In genomic region chr11:55099868-55100267, GRCm38 (mm10) we compare ENCODE assay signal across 25 mouse cellular contexts. TPM values are rescaled to one million over a fixed set of nuclear protein-coding genes. Genes with fewer than 3 reads are reported as not detected.
A peak's percentile ranks its signal among the peaks of the same experiment; 100 is the strongest.
DNase-seq lines count a peak whose midpoint lies in the region; ATAC-seq and TF ChIP-seq lines count a peak whose summit lies in the region.
"Had no signal": no experiment of that assay in that cellular context is flagged by ENCODE, and none has a peak within 500 bp of the region (broad histone marks: within the 10 kb centered on the region; RNA-seq: fewer than 3 reads in every experiment).

No protein-coding gene starts in this region.

- in situ Hi-C loops in CH12.LX (cut with MboI; ENCODE audit: low pct_ligation_motif_present, low pct_unique_long_range_greater_than_20kb, low sequenced_read_pairs), result no loop called here

- peaks cover 9% of the 10 kb centered on the region; the same call in 1 of the 2 replicates for H3K36me3 ChIP-seq in liver, postnatal 0 days (replicated peaks; ENCODE audit: insufficient read depth, low read length)
- H3K36me3 ChIP-seq in liver, embryonic 11.5 days (ENCODE audit: control insufficient read depth, insufficient read depth, low read length), result no peaks in the 10 kb centered on the region
- peaks cover 8 to 34% of the 10 kb centered on the region in 2 experiments for H3K36me3 ChIP-seq in CH12.LX (replicated peaks in 1 of 2; ENCODE audit: control insufficient read depth in 1 of 2, insufficient read depth in 1 of 2, low read length in 1 of 2)
- peaks cover 13% of the 10 kb centered on the region; the same call in 1 of the 2 replicates for H3K36me3 ChIP-seq in midbrain, postnatal 0 days (ENCODE audit: insufficient read depth, low read length)
- H3K36me3 ChIP-seq: forebrain, embryonic 10.5 days; intestine, embryonic 15.5 days; limb, embryonic 15.5 days; lung, embryonic 15.5 days had no signal

- TF ChIP-seq CTCF in liver, postnatal 0 days (IDR thresholded peaks at IDR 0.05; ENCODE audit: low read depth), result no peak
- no peak for TF ChIP-seq CTCF in CH12.LX (conservative IDR thresholded peaks at IDR 0.05 in 1 of 2, IDR thresholded peaks at IDR 0.05 in 1 of 2; ENCODE audit: low read depth in 2 of 2, low read length in 2 of 2)
- TF ChIP-seq CTCF in midbrain, postnatal 0 days (IDR thresholded peaks at IDR 0.05), result no peak

- no peak overlapping the region for H3K27ac ChIP-seq in liver, postnatal 0 days (ENCODE audit: low read depth)
- no peak overlapping the region for H3K27ac ChIP-seq in liver, embryonic 11.5 days (ENCODE audit: low read depth, low read length)
- no peak overlapping the region for H3K27ac ChIP-seq in CH12.LX (ENCODE audit: insufficient read depth, low read depth)
- no peak overlapping the region for H3K27ac ChIP-seq in midbrain, postnatal 0 days (ENCODE audit: low read depth, low read length)
- H3K27ac ChIP-seq: forebrain, embryonic 10.5 days; intestine, embryonic 15.5 days; limb, embryonic 15.5 days; lung, embryonic 15.5 days had no signal

- no peak for TF ChIP-seq POLR2A in CH12.LX (IDR thresholded peaks at IDR 0.05; ENCODE audit: low read depth, low read length)

- no peaks in the 10 kb centered on the region for H3K79me2 ChIP-seq in CH12.LX (replicated peaks; ENCODE audit: control insufficient read depth, extremely low read depth, insufficient read depth, poor library complexity, severe bottlenecking)

- H3K4me2 ChIP-seq in liver, postnatal 0 days (ENCODE audit: low read depth, low read length), result peak overlapping the region; percentile 28; the same call in 1 of the 2 replicates
- no peak overlapping the region for H3K4me2 ChIP-seq in liver, embryonic 11.5 days
- peak overlapping the region; percentile 11 for H3K4me2 ChIP-seq in CH12.LX (ENCODE audit: insufficient read depth, low read depth, poor library complexity, severe bottlenecking)
- peak overlapping the region; percentile 20 for H3K4me2 ChIP-seq in midbrain, postnatal 0 days (ENCODE audit: low read depth, low read length, poor library complexity, severe bottlenecking)
- H3K4me2 ChIP-seq: intestine, embryonic 15.5 days; limb, embryonic 15.5 days; lung, embryonic 15.5 days had no signal

- dilution Hi-C loops in CH12.LX (cut with MboI; ENCODE audit: extremely low pct_ligation_motif_present, extremely low pct_unique_long_range_greater_than_20kb, low sequenced_read_pairs), result no loop called here

- H3K27me3 ChIP-seq in liver, postnatal 0 days (ENCODE audit: insufficient read depth, low read length), result no peaks in the 10 kb centered on the region
- no peaks in the 10 kb centered on the region for H3K27me3 ChIP-seq in liver, embryonic 11.5 days (replicated peaks; ENCODE audit: control insufficient read depth, insufficient read depth, low read length)
- no peaks in the 10 kb centered on the region for H3K27me3 ChIP-seq in CH12.LX (replicated peaks)
- H3K27me3 ChIP-seq in midbrain, postnatal 0 days (ENCODE audit: insufficient read depth, low read length), result no peaks in the 10 kb centered on the region
- H3K27me3 ChIP-seq: intestine, embryonic 15.5 days; limb, embryonic 15.5 days; lung, embryonic 15.5 days; Patski had no signal

- TF ChIP-seq RAD21 in CH12.LX (IDR thresholded peaks at IDR 0.05; ENCODE audit: low read depth, low read length), result no peak

- 31% methylated on average over 4 of the region's 4 CpGs for WGBS in liver, postnatal 0 days (ENCODE audit: insufficient replicate concordance)
- WGBS in liver, embryonic 11.5 days, result 61% methylated on average over 4 of the region's 4 CpGs
- 26% methylated on average over 4 of the region's 4 CpGs for WGBS in midbrain, postnatal 0 days

- no peaks in the 10 kb centered on the region for H3K9me3 ChIP-seq in liver, postnatal 0 days (ENCODE audit: low read length)
- no peaks in the 10 kb centered on the region for H3K9me3 ChIP-seq in liver, embryonic 11.5 days (ENCODE audit: control insufficient read depth, low read length)
- no peaks in the 10 kb centered on the region for H3K9me3 ChIP-seq in CH12.LX (replicated peaks; ENCODE audit: low read length)
- H3K9me3 ChIP-seq in midbrain, postnatal 0 days (ENCODE audit: low read length), result no peaks in the 10 kb centered on the region
- H3K9me3 ChIP-seq: forebrain, embryonic 10.5 days; intestine, embryonic 15.5 days; limb, embryonic 15.5 days; lung, embryonic 15.5 days; megakaryocyte, embryonic 14.5 days had no signal

- H3K4me1 ChIP-seq in liver, postnatal 0 days (ENCODE audit: insufficient read depth), result peaks cover 39% of the 10 kb centered on the region
- peaks cover 12% of the 10 kb centered on the region for H3K4me1 ChIP-seq in liver, embryonic 11.5 days (replicated peaks; ENCODE audit: control insufficient read depth, insufficient read depth, low read length)
- H3K4me1 ChIP-seq in CH12.LX (ENCODE audit: control insufficient read depth in 1 of 2, insufficient read depth in 2 of 2), result peaks cover 14 to 49% of the 10 kb centered on the region in 2 experiments
- peaks cover 4% of the 10 kb centered on the region; the same call in 1 of the 2 replicates for H3K4me1 ChIP-seq in midbrain, postnatal 0 days (ENCODE audit: insufficient read depth, low read length)

- no peak overlapping the region for H3K4me3 ChIP-seq in liver, postnatal 0 days (ENCODE audit: low read depth, low read length)
- H3K4me3 ChIP-seq in liver, embryonic 11.5 days (ENCODE audit: low read depth, low read length), result no peak overlapping the region
- H3K4me3 ChIP-seq in CH12.LX (replicated peaks in 1 of 3; ENCODE audit: low read depth in 2 of 3, low read length in 2 of 3, poor library complexity in 1 of 3), result peak overlapping the region in 2 of 3 experiments; percentile 6 to 12
- H3K4me3 ChIP-seq in midbrain, postnatal 0 days (ENCODE audit: low read depth, low read length), result no peak overlapping the region
- H3K4me3 ChIP-seq: forebrain, embryonic 10.5 days; intestine, embryonic 15.5 days; limb, embryonic 15.5 days; lung, embryonic 15.5 days; megakaryocyte, embryonic 14.5 days had no signal

- ATAC-seq in liver, postnatal 0 days, result no peak
- ATAC-seq in liver, embryonic 11.5 days (replicated peaks; ENCODE audit: low FRiP score), result no peak
- peak; percentile 39 for ATAC-seq in granulocyte monocyte progenitor cell, adult 5-6 weeks (replicated peaks; ENCODE audit: poor library complexity, severe bottlenecking)
- ATAC-seq in midbrain, postnatal 0 days (ENCODE audit: low FRiP score), result no peak
- ATAC-seq: intestine, embryonic 15.5 days; Patski had no signal

- no peak overlapping the region for H3K9ac ChIP-seq in liver, postnatal 0 days (replicated peaks)
- no peak overlapping the region for H3K9ac ChIP-seq in liver, embryonic 11.5 days (ENCODE audit: low read depth, low read length)
- no peak overlapping the region; the same call in 1 of the 2 replicates for H3K9ac ChIP-seq in CH12.LX (ENCODE audit: insufficient read depth, low read depth)
- H3K9ac ChIP-seq in midbrain, postnatal 0 days (replicated peaks; ENCODE audit: low read length, poor library complexity, severe bottlenecking), result 0 out of 2 replicates have a peak overlapping the region, but pooled peaks have one; percentile 13
- H3K9ac ChIP-seq: intestine, embryonic 15.5 days; limb, embryonic 15.5 days; lung, embryonic 15.5 days had no signal

- DNase-seq in liver, postnatal 0 days, result no peak
- no peak for DNase-seq in liver, embryonic 11.5 days (ENCODE audit: low spot score)
- DNase-seq in CH12.LX (ENCODE audit: extremely low read depth) (peak; percentile 89), adipocyte (ENCODE audit: low spot score) (no peak)
- DNase-seq in midbrain, postnatal 0 days (ENCODE audit: low spot score), result no peak
- DNase-seq in left cerebral cortex, adult 18-20 months (ENCODE audit: low spot score in 2 of 2), result no peak
- DNase-seq in kidney, adult 8-10 months, result no peak
- DNase-seq: cerebellum, adult 18-20 months; heart, adult 18-20 months; kidney, postnatal 10 days; layer of hippocampus, adult 9-11 months; right cerebral cortex, postnatal 25 days; thymus, postnatal 14 days had no signal

- TF ChIP-seq EP300 in liver, postnatal 0 days (IDR thresholded peaks at IDR 0.05; ENCODE audit: low read depth), result no peak
- no peak for TF ChIP-seq EP300 in CH12.LX (IDR thresholded peaks at IDR 0.05; ENCODE audit: low read length)

RNA-seq across cellular contexts. Expression of gene Gm2a, which starts 2.0 kb away (rescaled TPM):
- 28.7 and 31.6 TPM in 2 replicates for polyA plus RNA-seq in liver, postnatal 0 days (2015; fragmentation: Nextera tagmentation; extraction: Ambion mirVana)
- 13.9 and 15.9 TPM in 2 replicates for polyA plus RNA-seq in liver, embryonic 11.5 days (2014; fragmentation: Nextera tagmentation; extraction: Ambion mirVana)
- total RNA-seq in CH12.LX (2012; rRNA removed) (24.1 and 26.5 TPM in 2 replicates), CH12.LX (2014; rRNA removed) (8.9 and 10.0 TPM in 2 replicates)
- 24.1 and 25.6 TPM in 2 replicates for polyA plus RNA-seq in CH12.LX (2012; ENCODE audit: insufficient read length, low read depth)
- total RNA-seq in granulocyte monocyte progenitor cell, adult 5-6 weeks (2014; fragmentation: Nextera tagmentation), result 84.3 and 86.4 TPM in 2 replicates
- total RNA-seq in granulocyte monocyte progenitor cell, adult 5-6 weeks (2017), result 61.3 and 72.4 TPM in 2 replicates
- total RNA-seq in midbrain, postnatal 0 days (2014; rRNA removed), result 31.5 and 46.4 TPM in 2 replicates
- polyA plus RNA-seq in midbrain, postnatal 0 days (2015; fragmentation: Nextera tagmentation; extraction: Ambion mirVana), result 50.0 and 55.7 TPM in 2 replicates
- total RNA-seq in left cerebral cortex, adult 18-20 months (2021), result 10 to 100 TPM; 29.1 to 30.7 TPM

RNA-seq across cellular contexts. Expression of gene Ccdc69, which starts 21.9 kb away (rescaled TPM):
- polyA plus RNA-seq in liver, postnatal 0 days (2015; fragmentation: Nextera tagmentation; extraction: Ambion mirVana), result 1.3 and 1.6 TPM in 2 replicates
- polyA plus RNA-seq in liver, embryonic 11.5 days (2014; fragmentation: Nextera tagmentation; extraction: Ambion mirVana), result 1.2 and 1.4 TPM in 2 replicates
- 4.3 and 4.4 TPM in 2 replicates for total RNA-seq in CH12.LX (2012; rRNA removed)
- 0.27 TPM in 1 of 2 replicates, not detected in the other for total RNA-seq in CH12.LX (2014; rRNA removed)
- polyA plus RNA-seq in CH12.LX (2012; ENCODE audit: insufficient read length, low read depth), result 0.23 and 0.61 TPM in 2 replicates
- 16.8 and 18.9 TPM in 2 replicates for total RNA-seq in granulocyte monocyte progenitor cell, adult 5-6 weeks (2014; fragmentation: Nextera tagmentation)
- total RNA-seq in granulocyte monocyte progenitor cell, adult 5-6 weeks (2017), result 21.1 and 22.7 TPM in 2 replicates
- 0.33 and 2.2 TPM in 2 replicates for total RNA-seq in midbrain, postnatal 0 days (2014; rRNA removed)
- polyA plus RNA-seq in midbrain, postnatal 0 days (2015; fragmentation: Nextera tagmentation; extraction: Ambion mirVana), result 0.39 and 0.52 TPM in 2 replicates
- total RNA-seq in left cerebral cortex, adult 18-20 months (2021), result under 1 TPM; 0.47 to 0.77 TPM
- polyA plus RNA-seq: Patski had no signal

RNA-seq across cellular contexts. Expression of gene Slc36a3, which starts 51.6 kb away (rescaled TPM):
- polyA plus RNA-seq in liver, postnatal 0 days (2015; fragmentation: Nextera tagmentation; extraction: Ambion mirVana), result not detected in 2 replicates
- polyA plus RNA-seq in liver, embryonic 11.5 days (2014; fragmentation: Nextera tagmentation; extraction: Ambion mirVana), result not detected in 2 replicates
- 0.34 and 0.72 TPM in 2 replicates for total RNA-seq in CH12.LX (2012; rRNA removed)
- 0.34 and 0.72 TPM in 2 replicates for total RNA-seq in CH12.LX (2014; rRNA removed)
- 1.2 and 1.5 TPM in 2 replicates for polyA plus RNA-seq in CH12.LX (2012; ENCODE audit: insufficient read length, low read depth)
- total RNA-seq in granulocyte monocyte progenitor cell, adult 5-6 weeks (2014; fragmentation: Nextera tagmentation), result not detected in 2 replicates
- not detected in 2 replicates for total RNA-seq in granulocyte monocyte progenitor cell, adult 5-6 weeks (2017)
- not detected in 2 replicates for total RNA-seq in midbrain, postnatal 0 days (2014; rRNA removed)
- polyA plus RNA-seq in midbrain, postnatal 0 days (2015; fragmentation: Nextera tagmentation; extraction: Ambion mirVana), result not detected in 2 replicates
- total RNA-seq in left cerebral cortex, adult 18-20 months (2021), result not detected
- total RNA-seq: heart, adult 18-20 months; left cerebral cortex, postnatal 14 days had no signal
- polyA plus RNA-seq: cortical plate, adult 2 months; embryonic facial prominence, embryonic 14.5 days; forebrain, embryonic 10.5 days; heart, embryonic 16.5 days; intestine, embryonic 15.5 days; limb, embryonic 15.5 days; lung, embryonic 15.5 days; Patski; stomach, embryonic 16.5 days had no signal

Comparison
In these comparisons a context has a peak if more than half of its experiments do, and no peak if none do; other contexts are left out.
1. H3K4me3 ChIP-seq: peak in CH12.LX (2 of 3); none in liver, postnatal 0 days (single experiment), liver, embryonic 11.5 days (single experiment) and midbrain, postnatal 0 days (single experiment).